Mouse (Mus musculus): Measurements from ENCODE around the gene Gpc1. TPM values are rescaled to one million over a fixed set of nuclear protein-coding genes. Genes with fewer than 3 reads are reported as not detected.

Gpc1 gene
- polyA plus RNA-seq, 1 experiment from 2014 or later, result 25.0 TPM

GRCm38 (mm10) chr1:92847873-92848839, 16.7 kb downstream of the Gpc1 start:
- peak; percentile 46 for ATAC-seq
- Histone ChIP-seq H3K4me3 (ENCODE audit: low read length) (peak overlapping the region; percentile 17), H3K4me2 (ENCODE audit: low read depth, low read length) (peak overlapping the region; percentile 23), H3K4me1 (ENCODE audit: control insufficient read depth, insufficient read depth, low read length) (0 out of 2 replicates have a peak, but pooled peaks cover 12% of the 10 kb centered on the region), H3K27me3 (replicated peaks; ENCODE audit: control insufficient read depth, insufficient read depth, low read length) (no peaks in the 10 kb centered on the region), H3K9ac (ENCODE audit: low read depth, low read length) (peak overlapping the region; percentile 34), H3K9me3 (ENCODE audit: control insufficient read depth, low read length) (no peaks in the 10 kb centered on the region), H3K27ac (ENCODE audit: low read length) (no peak overlapping the region), H3K36me3 (ENCODE audit: control insufficient read depth, insufficient read depth, low read length) (no peaks in the 10 kb centered on the region)
- 13% methylated on average over 41 of the region's 41 CpGs for WGBS

- Histone ChIP-seq H3K4me1 (ENCODE audit: control insufficient read depth, insufficient read depth, low read length) (0 out of 2 replicates have a peak, but pooled peaks cover 12% of the 10 kb centered on the region), H3K27me3 (replicated peaks; ENCODE audit: control insufficient read depth, insufficient read depth, low read length) (no peaks in the 10 kb centered on the region), H3K36me3 (ENCODE audit: control insufficient read depth, insufficient read depth, low read length) (no peaks in the 10 kb centered on the region), H3K4me2 (ENCODE audit: low read depth, low read length) (no peak overlapping the region), H3K4me3 (ENCODE audit: low read length) (no peak overlapping the region), H3K9me3 (ENCODE audit: control insufficient read depth, low read length) (no peaks in the 10 kb centered on the region), H3K9ac (ENCODE audit: low read depth, low read length) (no peak overlapping the region), H3K27ac (ENCODE audit: low read length) (no peak overlapping the region)
- ATAC-seq, result no peak
- WGBS, result 80% methylated on average over 2 of the region's 2 CpGs
Observed at GRCm38 (mm10) chr1:92849491-92849890, 18.0 kb downstream of the Gpc1 start.

GRCm38 (mm10) chr1:92849938-92850574, 18.6 kb downstream of the Gpc1 start:
- no peaks in the 10 kb centered on the region for H3K27me3 ChIP-seq (replicated peaks; ENCODE audit: control insufficient read depth, insufficient read depth, low read length)
- H3K4me2 ChIP-seq (ENCODE audit: low read depth, low read length), result no peak overlapping the region
- 0 out of 2 replicates have a peak, but pooled peaks cover 12% of the 10 kb centered on the region for H3K4me1 ChIP-seq (ENCODE audit: control insufficient read depth, insufficient read depth, low read length)
- no peak overlapping the region for H3K27ac ChIP-seq (ENCODE audit: low read length)
- WGBS, result 55% methylated on average over 13 of the region's 13 CpGs
- no peaks in the 10 kb centered on the region for H3K9me3 ChIP-seq (ENCODE audit: control insufficient read depth, low read length)
- H3K9ac ChIP-seq (ENCODE audit: low read depth, low read length), result peak overlapping the region; percentile 14; the same call in 1 of the 2 replicates
- 0 out of 2 replicates have a peak overlapping the region, but pooled peaks have one; percentile 5 for H3K4me3 ChIP-seq (ENCODE audit: low read length)
- no peaks in the 10 kb centered on the region for H3K36me3 ChIP-seq (ENCODE audit: control insufficient read depth, insufficient read depth, low read length)
- ATAC-seq, result peak; percentile 36; the same call in 1 of the 2 replicates

GRCm38 (mm10) chr1:92852450-92852849, 21.0 kb downstream of the Gpc1 start:
- 94% methylated on average over 2 of the region's 2 CpGs for WGBS
- Histone ChIP-seq H3K9me3 (ENCODE audit: control insufficient read depth, low read length) (no peaks in the 10 kb centered on the region), H3K4me2 (ENCODE audit: low read depth, low read length) (no peak overlapping the region), H3K36me3 (ENCODE audit: control insufficient read depth, insufficient read depth, low read length) (no peaks in the 10 kb centered on the region), H3K4me1 (ENCODE audit: control insufficient read depth, insufficient read depth, low read length) (0 out of 2 replicates have a peak, but pooled peaks cover 12% of the 10 kb centered on the region), H3K4me3 (ENCODE audit: low read length) (no peak overlapping the region), H3K9ac (ENCODE audit: low read depth, low read length) (no peak overlapping the region), H3K27ac (ENCODE audit: low read length) (no peak overlapping the region), H3K27me3 (replicated peaks; ENCODE audit: control insufficient read depth, insufficient read depth, low read length) (no peaks in the 10 kb centered on the region)
- ATAC-seq, result no peak

- no peak overlapping the region for H3K9ac ChIP-seq (ENCODE audit: low read depth, low read length)
- no peak overlapping the region for H3K4me3 ChIP-seq (ENCODE audit: low read length)
- H3K9me3 ChIP-seq (ENCODE audit: control insufficient read depth, low read length), result no peaks in the 10 kb centered on the region
- H3K4me1 ChIP-seq (ENCODE audit: control insufficient read depth, insufficient read depth, low read length), result no peaks in the 10 kb centered on the region
- H3K27ac ChIP-seq (ENCODE audit: low read length), result no peak overlapping the region
- 66% methylated on average over 6 of the region's 6 CpGs for WGBS
- no peak for ATAC-seq
- H3K36me3 ChIP-seq (ENCODE audit: control insufficient read depth, insufficient read depth, low read length), result no peaks in the 10 kb centered on the region
- H3K4me2 ChIP-seq (ENCODE audit: low read depth, low read length), result no peak overlapping the region
- no peaks in the 10 kb centered on the region for H3K27me3 ChIP-seq (replicated peaks; ENCODE audit: control insufficient read depth, insufficient read depth, low read length)
Observed at GRCm38 (mm10) chr1:92861503-92861902, 30.1 kb downstream of the Gpc1 start.

- no peaks in the 10 kb centered on the region for H3K4me1 ChIP-seq (ENCODE audit: control insufficient read depth, insufficient read depth, low read length)
- no peaks in the 10 kb centered on the region for H3K36me3 ChIP-seq (ENCODE audit: control insufficient read depth, insufficient read depth, low read length)
- no peak overlapping the region for H3K9ac ChIP-seq (ENCODE audit: low read depth, low read length)
- H3K4me2 ChIP-seq (ENCODE audit: low read depth, low read length), result no peak overlapping the region
- H3K27ac ChIP-seq (ENCODE audit: low read length), result no peak overlapping the region
- WGBS, result 83% methylated on average over 4 of the region's 4 CpGs
- no peaks in the 10 kb centered on the region for H3K9me3 ChIP-seq (ENCODE audit: control insufficient read depth, low read length)
- ATAC-seq, result no peak
- no peaks in the 10 kb centered on the region for H3K27me3 ChIP-seq (replicated peaks; ENCODE audit: control insufficient read depth, insufficient read depth, low read length)
- no peak overlapping the region for H3K4me3 ChIP-seq (ENCODE audit: low read length)
Observed at GRCm38 (mm10) chr1:92863268-92863667, 31.8 kb downstream of the Gpc1 start.

GRCm38 (mm10) chr1:92866170-92866569, 34.7 kb downstream of the Gpc1 start:
- Histone ChIP-seq H3K4me2 (ENCODE audit: low read depth, low read length) (no peak overlapping the region), H3K4me3 (ENCODE audit: low read length) (no peak overlapping the region), H3K27ac (ENCODE audit: low read length) (no peak overlapping the region), H3K4me1 (ENCODE audit: control insufficient read depth, insufficient read depth, low read length) (no peaks in the 10 kb centered on the region), H3K9me3 (ENCODE audit: control insufficient read depth, low read length) (no peaks in the 10 kb centered on the region), H3K36me3 (ENCODE audit: control insufficient read depth, insufficient read depth, low read length) (no peaks in the 10 kb centered on the region), H3K9ac (ENCODE audit: low read depth, low read length) (no peak overlapping the region), H3K27me3 (replicated peaks; ENCODE audit: control insufficient read depth, insufficient read depth, low read length) (no peaks in the 10 kb centered on the region)
- WGBS, result 73% methylated on average over 2 of the region's 2 CpGs
- ATAC-seq, result no peak

GRCm38 (mm10) chr1:92869985-92870384, 38.5 kb downstream of the Gpc1 start:
- Histone ChIP-seq H3K9me3 (ENCODE audit: control insufficient read depth, low read length) (no peaks in the 10 kb centered on the region), H3K4me2 (ENCODE audit: low read depth, low read length) (no peak overlapping the region), H3K27me3 (replicated peaks; ENCODE audit: control insufficient read depth, insufficient read depth, low read length) (no peaks in the 10 kb centered on the region; the same call in 1 of the 2 replicates), H3K27ac (ENCODE audit: low read length) (no peak overlapping the region), H3K4me3 (ENCODE audit: low read length) (no peak overlapping the region), H3K36me3 (ENCODE audit: control insufficient read depth, insufficient read depth, low read length) (no peaks in the 10 kb centered on the region), H3K4me1 (ENCODE audit: control insufficient read depth, insufficient read depth, low read length) (no peaks in the 10 kb centered on the region), H3K9ac (ENCODE audit: low read depth, low read length) (no peak overlapping the region)
- WGBS, result 81% methylated on average over 2 of the region's 2 CpGs
- ATAC-seq, result no peak

GRCm38 (mm10) chr1:92872666-92873065, 41.2 kb downstream of the Gpc1 start:
- no peak for ATAC-seq
- WGBS, result 77% methylated on average over 7 of the region's 7 CpGs

More at GRCm38 (mm10) chr1:92872666-92873065, 41.2 kb downstream of the Gpc1 start:
- H3K9ac ChIP-seq (ENCODE audit: low read depth, low read length), result no peak overlapping the region
- no peaks in the 10 kb centered on the region for H3K36me3 ChIP-seq (ENCODE audit: control insufficient read depth, insufficient read depth, low read length)
- no peak overlapping the region for H3K4me2 ChIP-seq (ENCODE audit: low read depth, low read length)
- H3K9me3 ChIP-seq (ENCODE audit: control insufficient read depth, low read length), result no peaks in the 10 kb centered on the region
- H3K4me1 ChIP-seq (ENCODE audit: control insufficient read depth, insufficient read depth, low read length), result no peaks in the 10 kb centered on the region
- no peak overlapping the region for H3K27ac ChIP-seq (ENCODE audit: low read length)
- H3K4me3 ChIP-seq (ENCODE audit: low read length), result no peak overlapping the region
- no peaks in the 10 kb centered on the region; the same call in 1 of the 2 replicates for H3K27me3 ChIP-seq (replicated peaks; ENCODE audit: control insufficient read depth, insufficient read depth, low read length)

All from intestine, embryonic 16.5 days (tissue).